Mouse (Mus musculus) left cerebral cortex, adult 2 months (tissue): ENCODE data around the gene Tardbp. TPM values are rescaled to one million over a fixed set of nuclear protein-coding genes. Genes with fewer than 3 reads are reported as not detected.

Source experiments
- DNase-seq, 2 experiments: peaks; one replicate each; pipeline ENCODE4 v3.0.0; 2021 to 2022; ENCODE audit warnings: low spot score in 2 of 2, mixed read lengths in 1 of 2; ENCODE audit errors: extremely low spot score in 1 of 2
- H3K27ac ChIP-seq: fragments of 200-600 bp; 2 replicates; pipeline ENCODE4 v1.8.1; 2022
- H3K4me3 ChIP-seq: fragments of 200-600 bp; 2 replicates; pipeline ENCODE4 v1.8.1; 2022
- CTCF ChIP-seq: fragments of 200-600 bp; IDR thresholded peaks from 2 replicates; pipeline ENCODE4 v1.8.1; 2022; ENCODE audit warnings: antibody characterized with exemption, mild to moderate bottlenecking, moderate library complexity
- intact Hi-C: fragments of 180-260 bp; cut with DNase I; formaldehyde crosslinking; loops from one replicate; pipeline ENCODE4 v1.15.1; 2025
- total RNA-seq, 2 experiments: library from RNA; stranded (reverse); gene quantifications; 2 replicates each; pipeline ENCODE4 v1.2.3; 2021

Gene Tardbp
- total RNA-seq, 2 experiments from 2014 or later = 198 to 208 TPM

- no peak for TF ChIP-seq CTCF
- H3K4me3 ChIP-seq = no peak overlapping the region
- H3K27ac ChIP-seq = no peak overlapping the region
- DNase-seq = no peak
- intact Hi-C loops = no loop called here
Measured at GRCm38 (mm10) chr4:148656691-148657258, 30.0 kb upstream of the Tardbp start.

GRCm38 (mm10) chr4:148654701-148655398, 28.0 kb upstream of the Tardbp start:
- intact Hi-C loops = no loop called here
- Histone ChIP-seq H3K4me3 (no peak overlapping the region), H3K27ac (no peak overlapping the region)
- DNase-seq = no peak
- TF ChIP-seq CTCF = peak; percentile 35

- Histone ChIP-seq H3K4me3 (no peak overlapping the region), H3K27ac (no peak overlapping the region)
- no peak for TF ChIP-seq CTCF
- intact Hi-C loops = no loop called here
- DNase-seq = no peak
Measured at GRCm38 (mm10) chr4:148651045-148651444, 24.2 kb upstream of the Tardbp start.

- intact Hi-C loops = no loop called here
- TF ChIP-seq CTCF = peak; percentile 34
- DNase-seq = no peak
- H3K4me3 ChIP-seq = no peak overlapping the region
- no peak overlapping the region for H3K27ac ChIP-seq
Measured at GRCm38 (mm10) chr4:148649309-148649708, 22.5 kb upstream of the Tardbp start.

GRCm38 (mm10) chr4:148646616-148647015, 19.8 kb upstream of the Tardbp start:
- Histone ChIP-seq H3K27ac (no peak overlapping the region), H3K4me3 (no peak overlapping the region)
- no peak for TF ChIP-seq CTCF
- peak; percentile 22 to 38 for DNase-seq
- intact Hi-C loops = no loop called here

GRCm38 (mm10) chr4:148644926-148645325, 18.1 kb upstream of the Tardbp start:
- DNase-seq = no peak
- TF ChIP-seq CTCF = no peak
- Histone ChIP-seq H3K27ac (no peak overlapping the region), H3K4me3 (no peak overlapping the region)
- intact Hi-C loops = no loop called here

- TF ChIP-seq CTCF = peak; percentile 88
- Histone ChIP-seq H3K4me3 (peak overlapping the region; percentile 26; the same call in 1 of the 2 replicates), H3K27ac (no peak overlapping the region)
- intact Hi-C loops = no loop called here
- peak; percentile 62 to 63 for DNase-seq
Measured at GRCm38 (mm10) chr4:148644157-148644511, 17.3 kb upstream of the Tardbp start.

GRCm38 (mm10) chr4:148643291-148644156, 16.7 kb upstream of the Tardbp start, which contains the start of gene Gm572:
TSS of gene Gm572 (plus strand) at chr4:148643317.
- Histone ChIP-seq H3K27ac (no peak within 1 kb of the TSS), H3K4me3 (peak within 1 kb of the TSS; percentile 26; the same call in 1 of the 2 replicates)
- intact Hi-C loops = no loop called here
- no peak for TF ChIP-seq CTCF
- DNase-seq = no peak

GRCm38 (mm10) chr4:148641121-148641520, 14.3 kb upstream of the Tardbp start:
- DNase-seq = no peak
- no peak overlapping the region for H3K4me3 ChIP-seq
- H3K27ac ChIP-seq = no peak overlapping the region
- intact Hi-C loops = no loop called here
- no peak for TF ChIP-seq CTCF

GRCm38 (mm10) chr4:148639455-148639854, 12.6 kb upstream of the Tardbp start:
- intact Hi-C loops = no loop called here
- Histone ChIP-seq H3K4me3 (no peak overlapping the region), H3K27ac (no peak overlapping the region)
- DNase-seq = no peak
- no peak for TF ChIP-seq CTCF

GRCm38 (mm10) chr4:148638302-148638701, 11.5 kb upstream of the Tardbp start:
- H3K4me3 ChIP-seq = no peak overlapping the region
- H3K27ac ChIP-seq = no peak overlapping the region
- intact Hi-C loops = no loop called here
- no peak for DNase-seq
- TF ChIP-seq CTCF = no peak

GRCm38 (mm10) chr4:148635309-148635708, 8.5 kb upstream of the Tardbp start:
- no peak for TF ChIP-seq CTCF
- Histone ChIP-seq H3K27ac (no peak overlapping the region), H3K4me3 (no peak overlapping the region)
- intact Hi-C loops = no loop called here
- no peak for DNase-seq
